Mouse (Mus musculus) thymus, postnatal 4 days (tissue): Measurements from ENCODE around the gene Ulk3.

Experiments used
- DNase-seq: peaks from one replicate; pipeline ENCODE4 v3.0.0; 2021

The Ulk3 gene

GRCm38 (mm10) chr9:57644944-57645893 is 56.0 kb downstream of the Ulk3 start:
- DNase-seq = peak; percentile 96
